Mouse (Mus musculus): ENCODE measurements around the gene Ackr2. TPM values are rescaled to one million over a fixed set of nuclear protein-coding genes. Genes with fewer than 3 reads are reported as not detected.

Ackr2 gene
- polyA plus RNA-seq, 1 experiment, result 1.5 TPM

DNA sequence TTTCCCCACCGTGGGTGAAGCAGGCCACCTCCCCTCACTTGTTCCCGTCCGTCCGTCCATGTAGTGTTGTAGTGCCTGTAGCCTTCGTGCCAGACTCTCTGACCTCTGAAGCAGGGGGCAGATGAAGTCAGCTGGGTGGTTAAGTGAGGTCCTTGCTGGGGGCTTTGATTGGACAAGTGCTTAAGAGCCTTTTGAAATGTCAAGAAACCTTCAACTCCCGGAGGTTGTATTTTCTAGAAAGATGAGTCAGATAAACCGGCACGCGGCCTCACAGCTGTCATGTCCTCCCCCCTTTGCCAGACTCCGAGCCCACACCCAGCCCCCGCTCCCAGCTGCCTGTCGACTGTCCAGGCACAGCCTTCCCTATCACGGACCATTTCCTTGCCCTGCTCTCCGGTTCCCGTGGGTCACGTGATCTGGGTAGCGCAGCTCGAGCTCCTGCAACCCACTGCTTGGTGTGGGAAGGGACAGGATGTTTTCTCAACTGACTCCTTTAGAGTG, 7.7 kb upstream of the Ackr2 start:
- peaks cover 4% of the 10 kb centered on the region; the same call in 1 of the 2 replicates for H3K9me3 ChIP-seq
- peaks cover 13% of the 10 kb centered on the region for H3K27me3 ChIP-seq (replicated peaks)
- peak overlapping the region; percentile 60 for H3K4me3 ChIP-seq (replicated peaks)
- no peaks in the 10 kb centered on the region for H3K36me3 ChIP-seq (replicated peaks; ENCODE audit: low read length)
- peaks cover 51% of the 10 kb centered on the region for H3K4me1 ChIP-seq
- TF ChIP-seq FLI1 (IDR thresholded peaks at IDR 0.05; ENCODE audit: low read length) (no peak), GATA1 (IDR thresholded peaks at IDR 0.05; ENCODE audit: borderline replicate concordance, low read length) (no peak)

DNA sequence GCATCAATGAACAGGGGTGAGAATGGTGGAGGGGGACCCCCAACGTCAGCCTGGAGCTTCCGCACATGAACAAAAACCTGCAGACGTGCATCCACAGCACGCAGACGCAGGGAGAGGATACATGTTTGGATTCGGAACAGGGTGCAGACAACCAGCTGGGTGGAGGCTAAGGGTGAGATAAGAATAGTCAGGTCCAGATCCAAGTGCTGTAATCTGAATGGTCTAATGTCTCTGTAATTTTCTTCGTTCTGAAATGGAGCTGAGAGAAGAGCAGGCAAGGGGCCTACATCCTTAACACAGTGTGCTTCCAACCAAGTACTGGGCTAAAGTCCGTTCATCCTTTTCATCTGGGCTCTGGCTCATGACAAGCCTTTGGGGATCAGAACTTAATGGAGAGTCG, 6.9 kb upstream of the Ackr2 start:
- H3K36me3 ChIP-seq (replicated peaks; ENCODE audit: low read length), result no peaks in the 10 kb centered on the region
- no peak overlapping the region for H3K4me3 ChIP-seq (replicated peaks)
- peaks cover 4% of the 10 kb centered on the region; the same call in 1 of the 2 replicates for H3K9me3 ChIP-seq
- H3K4me1 ChIP-seq, result peaks cover 59% of the 10 kb centered on the region
- peaks cover 13% of the 10 kb centered on the region for H3K27me3 ChIP-seq (replicated peaks)
- TF ChIP-seq GATA1 (IDR thresholded peaks at IDR 0.05; ENCODE audit: borderline replicate concordance, low read length) (no peak), FLI1 (IDR thresholded peaks at IDR 0.05; ENCODE audit: low read length) (no peak)

DNA sequence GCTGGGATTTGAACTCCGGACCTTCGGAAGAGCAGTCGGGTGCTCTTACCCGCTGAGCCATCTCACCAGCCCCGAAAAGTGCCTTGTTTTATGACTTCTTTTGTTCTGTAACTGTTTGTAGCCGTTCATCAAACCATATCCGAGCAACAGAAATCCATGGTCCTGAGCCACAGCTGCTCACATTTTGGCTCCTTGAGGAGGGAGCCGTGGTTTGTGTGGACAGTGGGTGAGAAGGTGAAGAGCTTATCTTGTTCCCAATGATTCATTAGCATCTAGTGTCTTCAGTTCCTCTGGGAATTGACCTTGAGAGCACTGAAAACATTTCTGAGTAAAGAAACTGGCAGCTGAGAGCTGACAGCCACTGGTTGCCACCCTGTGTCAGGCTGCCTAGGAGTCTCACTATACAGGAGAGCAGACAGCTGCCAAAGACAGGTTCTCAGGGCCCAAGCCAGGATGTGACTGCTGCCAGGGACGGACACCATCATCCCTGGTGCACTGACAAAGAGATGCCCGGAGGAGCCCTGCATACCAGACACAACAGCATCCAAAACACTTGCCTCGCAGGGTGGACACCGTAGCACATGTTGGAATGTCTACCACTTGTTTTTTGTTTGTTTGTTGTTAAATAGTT, 6.0 kb upstream of the Ackr2 start:
- Histone ChIP-seq H3K27me3 (replicated peaks) (peaks cover 13% of the 10 kb centered on the region), H3K36me3 (replicated peaks; ENCODE audit: low read length) (no peaks in the 10 kb centered on the region), H3K4me3 (replicated peaks) (no peak overlapping the region), H3K9me3 (peaks cover 4% of the 10 kb centered on the region; the same call in 1 of the 2 replicates), H3K4me1 (peaks cover 68% of the 10 kb centered on the region)
- TF ChIP-seq GATA1 (IDR thresholded peaks at IDR 0.05; ENCODE audit: borderline replicate concordance, low read length) (no peak), FLI1 (IDR thresholded peaks at IDR 0.05; ENCODE audit: low read length) (no peak)

DNA sequence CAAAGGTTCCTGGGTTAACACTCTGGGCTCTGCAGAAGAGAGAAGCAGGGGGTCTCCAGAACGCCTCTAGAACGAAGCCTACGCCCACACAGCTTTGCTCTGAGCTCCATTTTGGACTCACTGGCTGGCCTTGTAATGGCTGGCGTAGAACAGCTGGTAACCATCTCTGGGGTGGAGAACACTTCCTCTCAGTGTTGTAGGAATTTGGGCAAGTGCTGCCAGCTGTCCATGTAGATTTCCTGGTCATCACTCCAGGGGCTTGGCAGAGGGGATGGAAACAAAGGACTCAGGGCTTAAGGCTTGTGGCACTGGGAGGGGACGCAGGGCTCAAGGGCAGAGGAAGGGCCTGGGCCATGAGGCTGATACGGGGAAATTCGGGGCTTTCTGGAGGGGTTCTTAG, 3.7 kb upstream of the Ackr2 start:
- H3K36me3 ChIP-seq (replicated peaks; ENCODE audit: low read length), result no peaks in the 10 kb centered on the region
- peaks cover 23% of the 10 kb centered on the region for H3K27me3 ChIP-seq (replicated peaks)
- H3K4me1 ChIP-seq, result peaks cover 81% of the 10 kb centered on the region
- no peaks in the 10 kb centered on the region for H3K9me3 ChIP-seq
- no peak for TF ChIP-seq GATA1 (IDR thresholded peaks at IDR 0.05; ENCODE audit: borderline replicate concordance, low read length)
- TF ChIP-seq FLI1 (IDR thresholded peaks at IDR 0.05; ENCODE audit: low read length), result no peak
- no peak overlapping the region for H3K4me3 ChIP-seq (replicated peaks)

DNA sequence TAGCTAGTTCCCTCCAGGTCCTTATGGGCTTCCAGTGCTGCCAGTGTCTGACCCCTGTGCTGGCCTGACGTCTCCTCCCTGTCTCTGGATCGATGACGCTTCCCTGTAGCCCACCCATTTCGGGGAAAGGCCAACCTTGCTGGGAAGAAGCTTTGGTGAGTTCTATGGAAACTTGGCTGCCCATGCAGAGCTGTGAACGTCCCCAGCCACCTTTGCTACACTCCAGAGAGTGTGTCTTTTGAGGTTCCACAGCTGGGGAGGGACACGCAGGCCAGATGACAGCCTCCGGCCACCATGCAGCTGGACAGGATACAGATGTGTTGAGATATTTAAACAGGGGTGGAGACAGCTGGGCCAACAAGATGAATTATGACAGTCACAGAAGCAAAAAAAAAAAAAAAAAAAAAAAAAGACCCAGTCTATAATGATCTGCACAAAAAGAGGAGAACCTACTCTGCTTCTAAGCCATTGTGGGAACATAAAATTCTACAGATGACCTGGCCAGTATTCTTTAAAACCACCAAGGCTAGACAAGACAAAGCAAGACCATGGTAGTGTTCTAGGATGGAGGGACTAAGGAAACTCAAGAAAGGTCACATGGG, 2.7 kb upstream of the Ackr2 start:
- Histone ChIP-seq H3K27me3 (replicated peaks) (peaks cover 23% of the 10 kb centered on the region), H3K4me1 (peaks cover 82% of the 10 kb centered on the region), H3K9me3 (no peaks in the 10 kb centered on the region), H3K4me3 (replicated peaks) (no peak overlapping the region), H3K36me3 (replicated peaks; ENCODE audit: low read length) (no peaks in the 10 kb centered on the region)
- TF ChIP-seq FLI1 (IDR thresholded peaks at IDR 0.05; ENCODE audit: low read length), result no peak
- TF ChIP-seq GATA1 (IDR thresholded peaks at IDR 0.05; ENCODE audit: borderline replicate concordance, low read length), result no peak

DNA sequence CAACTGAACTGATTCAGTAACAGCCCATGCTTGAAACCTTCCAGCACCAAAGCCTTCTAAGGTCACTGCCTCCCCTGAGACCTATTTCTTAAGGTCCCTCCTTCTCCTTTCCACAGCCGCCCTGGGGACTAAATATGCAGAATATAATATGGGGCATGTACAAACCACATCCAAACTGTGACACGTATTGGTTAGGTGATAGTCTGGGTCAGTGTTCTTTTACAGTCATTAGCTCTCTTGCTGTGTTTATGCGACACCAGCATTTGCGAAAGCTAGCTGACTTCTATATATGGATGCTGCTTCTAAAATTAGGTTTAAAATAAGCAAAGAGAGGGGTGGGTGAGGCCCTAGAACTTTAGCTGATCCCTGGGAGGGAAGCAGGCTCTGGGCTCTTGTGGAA, 1.3 kb upstream of the Ackr2 start:
- H3K4me1 ChIP-seq, result peaks cover 85% of the 10 kb centered on the region
- H3K27me3 ChIP-seq (replicated peaks), result peaks cover 25% of the 10 kb centered on the region
- H3K36me3 ChIP-seq (replicated peaks; ENCODE audit: low read length), result no peaks in the 10 kb centered on the region
- H3K9me3 ChIP-seq, result no peaks in the 10 kb centered on the region
- H3K4me3 ChIP-seq (replicated peaks), result no peak overlapping the region
- TF ChIP-seq GATA1 (IDR thresholded peaks at IDR 0.05; ENCODE audit: borderline replicate concordance, low read length) (no peak), FLI1 (IDR thresholded peaks at IDR 0.05; ENCODE audit: low read length) (no peak)

DNA sequence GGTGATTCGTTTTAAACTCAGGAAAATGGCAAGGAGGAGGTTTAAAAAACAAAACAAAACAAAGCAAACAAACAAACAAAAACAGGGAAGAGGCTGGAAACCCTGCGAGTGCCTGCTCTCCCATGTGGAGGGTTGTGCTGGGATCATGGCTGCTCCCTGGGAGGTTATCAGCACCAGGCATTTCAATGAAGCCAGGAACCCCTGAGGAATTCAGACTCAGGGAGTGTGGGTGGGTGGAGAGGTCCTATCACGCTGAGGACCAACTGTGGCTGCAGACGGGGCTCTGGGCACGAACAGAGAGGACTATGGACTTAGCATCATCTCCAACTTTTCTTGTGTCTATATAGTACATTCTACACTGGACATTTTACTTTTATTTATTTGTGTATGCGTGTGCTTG, 1.2 kb downstream of the Ackr2 start:
- TF ChIP-seq FLI1 (IDR thresholded peaks at IDR 0.05; ENCODE audit: low read length) (no peak), GATA1 (IDR thresholded peaks at IDR 0.05; ENCODE audit: borderline replicate concordance, low read length) (no peak)
- Histone ChIP-seq H3K27me3 (replicated peaks) (peaks cover 30% of the 10 kb centered on the region), H3K4me3 (replicated peaks) (no peak overlapping the region), H3K9me3 (no peaks in the 10 kb centered on the region), H3K36me3 (replicated peaks; ENCODE audit: low read length) (no peaks in the 10 kb centered on the region), H3K4me1 (peaks cover 75% of the 10 kb centered on the region)

DNA sequence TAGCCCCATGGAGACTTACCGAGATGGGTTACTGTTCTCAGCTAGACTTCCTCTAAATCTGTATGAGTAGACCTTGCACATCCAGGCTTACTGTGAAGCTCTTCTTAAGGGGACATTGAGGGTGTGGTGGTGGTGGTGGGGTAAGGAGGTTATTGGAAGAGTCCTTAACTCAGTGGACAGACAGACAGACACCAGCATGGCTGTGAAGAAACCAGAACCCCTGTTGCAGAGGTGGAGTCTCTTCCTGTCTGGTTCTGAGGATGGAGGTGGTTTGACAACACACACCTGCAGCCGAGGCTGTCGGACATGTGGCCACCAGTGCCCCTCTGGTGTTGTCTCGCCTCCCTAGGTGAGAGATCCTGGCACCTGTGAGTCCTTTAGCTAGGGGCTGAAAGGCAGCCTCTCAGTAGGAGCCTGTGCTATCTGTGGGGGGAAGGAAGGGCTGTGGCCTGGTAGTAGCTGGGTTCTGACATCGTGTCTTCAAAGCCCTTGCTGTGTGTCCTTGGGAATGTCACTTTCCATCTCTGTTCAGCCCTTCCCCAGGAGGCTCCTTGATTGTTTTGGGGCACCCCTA, 2.2 kb downstream of the Ackr2 start:
- H3K4me1 ChIP-seq, result peaks cover 69% of the 10 kb centered on the region

DNA sequence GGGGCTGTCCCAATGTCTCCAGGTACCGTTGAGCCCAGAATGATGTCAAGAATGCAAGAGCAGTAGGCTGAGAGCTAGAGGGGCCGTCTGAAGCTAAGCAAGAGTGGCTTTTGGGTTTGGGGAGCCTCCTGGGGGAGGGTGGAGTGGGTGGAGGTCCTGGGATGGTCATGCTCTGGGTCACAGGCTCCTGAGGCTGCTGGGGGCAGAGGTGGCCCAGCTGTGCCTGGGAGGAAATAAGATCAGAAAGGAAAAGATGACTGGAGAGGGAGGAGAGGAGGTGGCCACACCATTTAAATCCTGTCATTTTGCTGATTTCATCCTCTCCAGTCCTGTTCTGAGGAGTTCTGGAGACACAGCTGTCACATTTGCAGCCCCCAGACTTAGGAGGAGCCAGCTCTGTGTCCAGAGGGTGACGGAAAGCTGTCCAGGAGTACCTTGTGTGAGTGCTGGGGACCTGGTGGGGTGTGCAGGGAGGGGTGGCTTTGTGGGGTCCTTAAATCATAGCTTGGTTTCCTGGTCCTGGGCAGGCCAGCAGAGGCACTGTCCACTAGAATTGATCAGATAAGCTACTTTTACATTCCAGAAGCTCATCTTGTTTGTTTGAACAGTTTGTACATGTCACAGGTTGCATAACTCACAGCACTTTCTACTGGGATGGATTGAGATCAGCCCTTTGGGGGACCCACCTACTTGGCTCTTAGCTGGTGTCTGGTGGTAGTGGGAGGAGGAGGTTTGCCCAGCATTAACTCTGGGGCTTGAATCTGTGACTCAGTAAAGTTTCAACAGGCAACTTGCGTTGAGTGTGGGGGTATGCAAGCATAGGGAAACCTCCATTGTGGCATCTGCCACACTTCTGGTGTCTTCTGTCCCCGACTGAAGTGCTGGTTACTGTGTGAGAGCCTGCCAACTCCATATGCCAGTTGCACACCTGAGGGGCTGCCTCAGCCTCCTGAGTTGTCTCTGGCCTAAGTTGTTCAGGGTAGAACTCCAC, 3.9 kb downstream of the Ackr2 start:
- no peak overlapping the region for H3K4me3 ChIP-seq (replicated peaks)

More for the DNA sequence above, 2.2 kb downstream of the Ackr2 start:
- peaks cover 27% of the 10 kb centered on the region for H3K27me3 ChIP-seq (replicated peaks)
- no peaks in the 10 kb centered on the region for H3K9me3 ChIP-seq
- TF ChIP-seq GATA1 (IDR thresholded peaks at IDR 0.05; ENCODE audit: borderline replicate concordance, low read length) (no peak), FLI1 (IDR thresholded peaks at IDR 0.05; ENCODE audit: low read length) (no peak)
- no peak overlapping the region for H3K4me3 ChIP-seq (replicated peaks)
- no peaks in the 10 kb centered on the region for H3K36me3 ChIP-seq (replicated peaks; ENCODE audit: low read length)

More for the DNA sequence above, 3.9 kb downstream of the Ackr2 start:
- H3K4me1 ChIP-seq, result peaks cover 68% of the 10 kb centered on the region
- TF ChIP-seq GATA1 (IDR thresholded peaks at IDR 0.05; ENCODE audit: borderline replicate concordance, low read length), result no peak
- TF ChIP-seq FLI1 (IDR thresholded peaks at IDR 0.05; ENCODE audit: low read length), result no peak
- H3K36me3 ChIP-seq (replicated peaks; ENCODE audit: low read length), result no peaks in the 10 kb centered on the region
- H3K27me3 ChIP-seq (replicated peaks), result peaks cover 27% of the 10 kb centered on the region
- H3K9me3 ChIP-seq, result no peaks in the 10 kb centered on the region
